In the genomic region with DNA sequence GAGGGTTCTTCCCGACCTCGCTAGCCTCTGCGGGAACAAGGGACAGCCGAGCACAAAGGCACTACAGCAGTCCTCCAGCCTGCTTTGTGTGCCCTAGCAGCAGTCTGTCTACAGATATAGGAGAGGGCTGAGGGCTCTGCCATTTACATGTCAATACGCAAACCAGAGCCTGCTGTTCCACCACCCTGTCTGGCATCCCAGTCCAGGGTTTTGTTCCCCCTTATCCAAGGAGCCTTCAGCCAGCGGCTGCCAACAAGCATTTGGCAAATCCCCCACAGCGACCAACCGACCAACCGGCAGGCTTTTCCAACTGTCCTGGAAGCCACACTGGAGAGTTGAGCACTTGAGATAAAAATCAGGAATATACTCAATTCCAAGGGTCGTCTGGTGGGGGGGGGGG, we compare ENCODE assay signal across 8 mouse cellular contexts. TPM values are rescaled to one million over a fixed set of nuclear protein-coding genes. Genes with fewer than 3 reads are reported as not detected.
A peak's percentile ranks its signal among the peaks of the same experiment; 100 is the strongest.
DNase-seq lines count a peak whose midpoint lies in the region; ATAC-seq and TF ChIP-seq lines count a peak whose summit lies in the region.

No protein-coding gene starts in this region.

- peak overlapping the region; percentile 54; the same call in 1 of the 2 replicates for H3K27ac ChIP-seq in heart, embryonic 16.5 days (ENCODE audit: low read length)
- peak overlapping the region; percentile 95 for H3K27ac ChIP-seq in neural tube, embryonic 11.5 days (ENCODE audit: low read depth, low read length)
- no peak overlapping the region for H3K27ac ChIP-seq in intestine, postnatal 0 days (ENCODE audit: low read depth, low read length)

- no peaks in the 10 kb centered on the region for H3K27me3 ChIP-seq in heart, embryonic 16.5 days (ENCODE audit: control insufficient read depth, insufficient read depth, low read length)
- H3K27me3 ChIP-seq in neural tube, embryonic 11.5 days (ENCODE audit: control insufficient read depth, insufficient read depth, low read length) = no peaks in the 10 kb centered on the region
- no peaks in the 10 kb centered on the region for H3K27me3 ChIP-seq in intestine, postnatal 0 days (replicated peaks; ENCODE audit: control insufficient read depth, insufficient read depth, low read length)

- no peaks in the 10 kb centered on the region for H3K9me3 ChIP-seq in heart, embryonic 16.5 days (replicated peaks; ENCODE audit: control insufficient read depth, low read length)
- no peaks in the 10 kb centered on the region for H3K9me3 ChIP-seq in neural tube, embryonic 11.5 days (ENCODE audit: control insufficient read depth, low read length)
- H3K9me3 ChIP-seq in intestine, postnatal 0 days (ENCODE audit: control insufficient read depth) = no peaks in the 10 kb centered on the region

- peak overlapping the region; percentile 12 for H3K4me3 ChIP-seq in heart, embryonic 16.5 days (ENCODE audit: low read length)
- peak overlapping the region; percentile 15; the same call in 1 of the 2 replicates for H3K4me3 ChIP-seq in neural tube, embryonic 11.5 days (ENCODE audit: low read depth, low read length)
- H3K4me3 ChIP-seq in intestine, postnatal 0 days (ENCODE audit: low read depth, low read length) = no peak overlapping the region

- H3K4me2 ChIP-seq in heart, embryonic 16.5 days (ENCODE audit: low read depth, low read length) = peak overlapping the region; percentile 54
- peak overlapping the region; percentile 37 for H3K4me2 ChIP-seq in neural tube, embryonic 11.5 days (ENCODE audit: low read depth)
- H3K4me2 ChIP-seq in intestine, postnatal 0 days (replicated peaks; ENCODE audit: low read depth) = no peak overlapping the region

- H3K4me1 ChIP-seq in heart, embryonic 16.5 days (ENCODE audit: control insufficient read depth, insufficient read depth, low read length) = peaks cover 20% of the 10 kb centered on the region
- H3K4me1 ChIP-seq in neural tube, embryonic 11.5 days (ENCODE audit: control insufficient read depth, insufficient read depth, low read length) = peaks cover 19% of the 10 kb centered on the region
- H3K4me1 ChIP-seq in intestine, postnatal 0 days (replicated peaks; ENCODE audit: control insufficient read depth, insufficient read depth, low read length) = no peaks in the 10 kb centered on the region

- peak; percentile 58 to 60 for DNase-seq in layer of hippocampus, postnatal 10 days (ENCODE audit: low spot score in 2 of 2)
- DNase-seq in layer of hippocampus, adult 9-11 months = no peak
- DNase-seq in cerebellum, adult 9-11 months = peak; percentile 18
- DNase-seq in neural tube, embryonic 11.5 days (ENCODE audit: low spot score) = peak; percentile 82
- DNase-seq in spleen, postnatal 10 days (ENCODE audit: low spot score in 2 of 2) = no peak
- DNase-seq in lung, postnatal 25 days (ENCODE audit: low spot score) = no peak

- H3K9ac ChIP-seq in heart, embryonic 16.5 days (ENCODE audit: low read length) = peak overlapping the region; percentile 54; the same call in 1 of the 2 replicates
- peak overlapping the region; percentile 67 for H3K9ac ChIP-seq in neural tube, embryonic 11.5 days (ENCODE audit: low read length)
- H3K9ac ChIP-seq in intestine, postnatal 0 days (ENCODE audit: low read depth, low read length) = no peak overlapping the region

- H3K36me3 ChIP-seq in heart, embryonic 16.5 days (ENCODE audit: control insufficient read depth, insufficient read depth) = no peaks in the 10 kb centered on the region
- H3K36me3 ChIP-seq in neural tube, embryonic 11.5 days (ENCODE audit: control insufficient read depth, insufficient read depth, low read length) = no peaks in the 10 kb centered on the region
- no peaks in the 10 kb centered on the region for H3K36me3 ChIP-seq in intestine, postnatal 0 days (ENCODE audit: control insufficient read depth, insufficient read depth)

- TF ChIP-seq CTCF in intestine, postnatal 0 days (IDR thresholded peaks at IDR 0.05; ENCODE audit: low read depth) = no peak

- WGBS in heart, embryonic 16.5 days = 9% methylated on average over 10 of the region's 10 CpGs
- 5% methylated on average over 10 of the region's 10 CpGs for WGBS in neural tube, embryonic 11.5 days
- 21% methylated on average over 10 of the region's 10 CpGs for WGBS in intestine, postnatal 0 days

- ATAC-seq in heart, embryonic 16.5 days (replicated peaks; ENCODE audit: extremely low read depth, insufficient read depth, low FRiP score) = peak; percentile 41; the same call in 1 of the 2 replicates
- ATAC-seq in neural tube, embryonic 11.5 days (ENCODE audit: insufficient read depth, low FRiP score, low TSS enrichment) = peak; percentile 90
- no peak for ATAC-seq in intestine, postnatal 0 days

RNA-seq across cellular contexts. Expression of a gene that starts 27.2 kb away (rescaled TPM):
- 10 to 100 TPM; 30.7 to 32.1 TPM for total RNA-seq in layer of hippocampus, postnatal 10 days (2021)
- 4.7 and 5.6 TPM in 2 replicates for polyA plus RNA-seq in heart, embryonic 16.5 days (2015; fragmentation: Nextera tagmentation; extraction: Ambion mirVana)
- polyA plus RNA-seq in neural tube, embryonic 11.5 days (2014; fragmentation: Nextera tagmentation; extraction: Ambion mirVana) = 28.1 and 31.3 TPM in 2 replicates
- 1.3 and 1.6 TPM in 2 replicates for polyA plus RNA-seq in intestine, postnatal 0 days (2015; fragmentation: Nextera tagmentation; extraction: Ambion mirVana)

RNA-seq across cellular contexts. Expression of a gene that starts 59.4 kb away (rescaled TPM):
- total RNA-seq in layer of hippocampus, postnatal 10 days (2021) = 10 to 100 TPM; 54.9 to 55.0 TPM
- polyA plus RNA-seq in heart, embryonic 16.5 days (2015; fragmentation: Nextera tagmentation; extraction: Ambion mirVana) = 41.9 and 44.7 TPM in 2 replicates
- polyA plus RNA-seq in neural tube, embryonic 11.5 days (2014; fragmentation: Nextera tagmentation; extraction: Ambion mirVana) = 40.5 and 42.3 TPM in 2 replicates
- 51.9 and 56.4 TPM in 2 replicates for polyA plus RNA-seq in intestine, postnatal 0 days (2015; fragmentation: Nextera tagmentation; extraction: Ambion mirVana)

Comparison
In these comparisons a context has a peak if more than half of its experiments do, and no peak if none do; other contexts are left out.
1. DNase-seq: peak in layer of hippocampus, postnatal 10 days (2 of 2), cerebellum, adult 9-11 months (single experiment) and neural tube, embryonic 11.5 days (single experiment); none in layer of hippocampus, adult 9-11 months (single experiment), spleen, postnatal 10 days (0 of 2) and lung, postnatal 25 days (single experiment).